Mouse (Mus musculus): Measurements from ENCODE around the gene Prrxl1.

Prrxl1 gene

GRCm38 (mm10) chr14:32628584-32628983 lies 29.4 kb downstream of the Prrxl1 start:
- peak; percentile 87 for DNase-seq

DNA sequence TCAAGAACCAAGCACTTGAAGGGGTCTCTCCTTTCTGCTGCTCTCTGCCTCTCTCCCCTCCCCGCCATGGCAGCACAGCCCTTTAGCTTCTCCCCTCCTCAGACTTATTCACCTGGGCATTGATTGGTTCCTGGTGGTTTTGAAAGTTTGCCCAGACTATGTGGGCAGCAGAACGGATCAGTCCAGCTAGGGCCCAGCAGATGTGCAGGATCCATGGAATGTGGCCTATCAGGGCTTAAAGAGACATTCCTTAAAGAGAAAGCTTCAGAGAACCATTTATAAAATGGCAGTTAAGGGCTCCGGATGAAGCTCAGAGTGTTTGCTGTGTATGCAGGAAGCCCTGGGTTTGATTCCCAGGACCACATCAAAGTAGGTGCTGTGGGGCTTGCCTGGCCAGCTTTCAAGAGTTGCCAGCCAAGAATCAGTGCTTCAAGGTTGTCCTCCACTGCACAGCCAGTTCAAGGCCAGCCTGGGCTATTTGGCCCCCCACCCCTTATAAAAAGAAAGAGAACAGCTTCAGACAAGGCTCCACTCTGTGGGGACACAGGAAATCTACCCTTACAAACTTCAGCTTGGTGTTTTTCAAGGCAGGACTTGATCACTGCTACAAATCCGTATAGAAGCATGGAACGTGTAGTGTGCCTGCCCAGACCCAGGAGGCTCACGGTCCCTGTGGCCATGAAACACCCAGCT lies 33.8 kb downstream of the Prrxl1 start:
- DNase-seq, result peak; percentile 82

DNA sequence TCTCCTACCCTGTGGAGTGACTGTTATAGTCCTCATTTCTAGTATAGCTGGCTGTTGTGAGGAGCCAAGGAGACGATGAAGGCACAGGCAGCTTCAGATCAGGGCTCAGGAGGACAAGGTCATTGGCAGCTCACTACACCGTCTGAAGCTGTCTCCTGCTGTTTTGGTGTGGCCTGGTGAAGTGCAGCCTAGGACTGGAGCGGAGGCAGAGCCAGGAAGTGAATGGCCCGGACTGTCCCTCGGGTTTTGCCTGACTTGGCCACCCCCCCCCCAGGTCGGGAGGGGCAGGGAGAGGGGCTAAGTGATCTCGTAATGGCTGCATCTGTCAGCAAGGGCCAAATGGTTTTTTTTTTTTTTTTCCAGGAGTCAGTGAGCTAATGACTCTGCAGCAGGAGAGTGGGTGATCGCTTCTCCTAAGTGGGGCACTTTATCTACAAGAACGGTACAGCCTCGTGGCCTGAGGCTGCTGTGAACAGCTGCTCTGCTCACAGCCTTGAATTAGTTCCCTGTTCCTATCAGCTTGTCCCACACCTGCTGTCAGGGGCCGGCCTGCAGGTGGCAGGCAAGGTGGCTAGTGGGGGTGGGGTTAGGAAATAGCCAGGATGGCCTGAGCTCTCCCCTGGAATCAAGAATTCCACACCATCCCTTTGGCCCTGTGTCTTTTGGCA lies 34.9 kb downstream of the Prrxl1 start:
- peak; percentile 84 for DNase-seq

- DNase-seq, result peak; percentile 43
Measured at GRCm38 (mm10) chr14:32638485-32638884, 39.3 kb downstream of the Prrxl1 start.

DNA sequence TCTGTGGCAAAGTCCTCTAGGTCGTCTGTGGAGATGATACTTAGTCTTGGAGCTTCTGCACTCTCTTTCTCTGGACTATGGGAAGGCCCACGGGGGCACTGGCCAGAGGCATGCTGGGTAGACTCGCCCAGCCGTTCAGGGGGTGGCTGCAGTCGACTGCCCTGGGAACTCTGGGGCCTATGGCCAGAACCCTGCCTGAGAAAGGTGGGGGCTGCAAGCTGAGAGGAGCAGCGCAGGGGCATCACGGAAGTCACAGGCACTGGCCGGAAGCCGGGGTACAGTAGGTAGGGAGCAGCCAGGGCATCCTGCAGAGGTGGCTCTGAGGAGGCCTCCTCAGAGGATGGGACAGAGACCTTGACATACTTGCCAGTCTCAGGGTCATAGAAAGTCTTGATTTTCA lies 60.6 kb downstream of the Prrxl1 start:
- peak; percentile 79 for DNase-seq

GRCm38 (mm10) chr14:32663099-32663498 lies 63.9 kb downstream of the Prrxl1 start:
- DNase-seq, result peak; percentile 91

DNA sequence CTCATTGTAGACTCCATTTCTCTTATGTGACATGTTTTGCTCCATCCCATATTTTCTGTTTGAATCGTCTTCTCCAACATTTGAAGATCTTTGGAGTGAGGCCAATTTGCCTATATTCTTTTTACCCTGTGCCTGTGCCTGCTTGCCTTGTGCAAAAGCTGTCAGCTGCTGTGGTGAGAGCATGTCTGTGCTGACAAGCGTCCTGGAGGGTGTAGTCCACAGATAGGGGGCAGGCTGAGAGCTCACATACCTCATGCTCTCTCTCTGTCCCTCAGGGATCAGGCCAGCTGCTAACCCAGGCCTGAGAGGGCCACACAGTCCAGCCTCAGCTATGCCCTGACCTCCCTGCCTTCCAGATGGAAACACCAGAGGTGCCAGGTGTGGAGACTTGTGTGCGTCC lies 74.0 kb downstream of the Prrxl1 start:
- DNase-seq, result no peak

- DNase-seq, result no peak
Measured at GRCm38 (mm10) chr14:32678565-32678964, 79.4 kb downstream of the Prrxl1 start.

GRCm38 (mm10) chr14:32681603-32682002 lies 82.4 kb downstream of the Prrxl1 start:
- no peak for DNase-seq

- no peak for DNase-seq
Measured at GRCm38 (mm10) chr14:32682536-32682935, 83.3 kb downstream of the Prrxl1 start.

DNA sequence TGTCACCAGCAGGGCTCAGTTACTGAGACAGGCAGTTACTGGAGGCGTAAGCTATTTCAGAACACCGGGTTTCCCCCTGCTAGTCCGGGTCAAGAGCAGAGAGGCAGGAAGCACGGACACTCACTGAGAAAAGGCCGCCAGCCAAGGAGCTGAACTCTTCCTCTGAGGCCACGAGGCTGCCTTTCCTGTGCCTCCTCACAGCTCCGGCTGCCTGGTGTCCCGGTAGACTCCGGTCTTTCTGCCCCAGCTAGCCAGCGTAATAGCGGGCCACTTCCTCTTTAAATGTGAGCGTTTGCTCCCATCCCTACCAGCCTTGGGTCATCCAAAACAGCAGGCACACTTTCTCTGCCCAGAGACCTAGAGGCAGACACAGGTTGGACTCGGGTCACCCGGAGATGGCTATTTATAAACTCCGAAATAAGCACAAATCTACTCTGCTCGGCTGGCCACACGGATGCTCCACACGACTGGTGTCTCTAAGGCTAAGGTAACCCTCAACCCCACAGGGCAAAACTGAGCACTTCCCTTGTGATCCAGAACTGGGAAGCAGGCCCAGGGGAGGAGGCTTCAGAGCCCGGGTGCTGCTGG lies 84.1 kb downstream of the Prrxl1 start:
- DNase-seq, result peak; percentile 97

DNA sequence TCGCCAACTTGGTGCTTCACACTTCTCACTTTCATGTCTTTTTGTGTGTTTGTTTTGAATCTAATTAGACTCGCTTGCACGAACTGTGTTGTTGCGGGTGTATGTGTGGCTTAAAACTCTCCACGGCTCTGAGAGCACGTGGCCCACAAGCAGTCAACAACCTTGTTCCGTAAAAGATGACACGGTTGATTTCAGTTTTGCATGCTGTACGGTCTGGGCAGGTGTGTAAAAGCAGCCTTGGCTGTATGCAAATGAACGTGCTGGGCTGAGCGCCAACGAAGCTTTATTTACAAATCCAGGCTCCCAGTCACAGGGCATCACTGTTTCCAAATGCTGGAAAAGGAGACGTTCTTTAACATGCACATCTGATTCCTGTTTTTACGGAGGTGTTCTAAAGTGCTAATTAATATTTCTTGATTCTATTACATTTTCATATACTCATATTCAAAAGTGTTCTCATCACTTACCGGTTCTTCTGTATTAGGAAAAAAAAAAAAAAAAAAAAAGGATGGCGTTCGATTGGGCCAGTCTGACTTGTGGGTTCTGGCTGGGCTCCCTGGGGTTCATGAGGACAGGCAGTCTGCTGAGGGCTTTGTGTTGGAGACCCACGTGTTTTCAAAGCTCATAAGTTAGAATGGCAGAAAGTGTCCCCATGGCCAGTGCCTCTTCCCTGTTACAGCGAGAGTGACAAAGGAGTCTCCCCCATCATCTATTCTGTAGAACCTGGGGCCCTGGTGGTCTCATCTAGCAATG lies 85.0 kb downstream of the Prrxl1 start:
- peak; percentile 92 for DNase-seq

GRCm38 (mm10) chr14:32684735-32685105 lies 85.5 kb downstream of the Prrxl1 start:
- no peak for DNase-seq

DNA sequence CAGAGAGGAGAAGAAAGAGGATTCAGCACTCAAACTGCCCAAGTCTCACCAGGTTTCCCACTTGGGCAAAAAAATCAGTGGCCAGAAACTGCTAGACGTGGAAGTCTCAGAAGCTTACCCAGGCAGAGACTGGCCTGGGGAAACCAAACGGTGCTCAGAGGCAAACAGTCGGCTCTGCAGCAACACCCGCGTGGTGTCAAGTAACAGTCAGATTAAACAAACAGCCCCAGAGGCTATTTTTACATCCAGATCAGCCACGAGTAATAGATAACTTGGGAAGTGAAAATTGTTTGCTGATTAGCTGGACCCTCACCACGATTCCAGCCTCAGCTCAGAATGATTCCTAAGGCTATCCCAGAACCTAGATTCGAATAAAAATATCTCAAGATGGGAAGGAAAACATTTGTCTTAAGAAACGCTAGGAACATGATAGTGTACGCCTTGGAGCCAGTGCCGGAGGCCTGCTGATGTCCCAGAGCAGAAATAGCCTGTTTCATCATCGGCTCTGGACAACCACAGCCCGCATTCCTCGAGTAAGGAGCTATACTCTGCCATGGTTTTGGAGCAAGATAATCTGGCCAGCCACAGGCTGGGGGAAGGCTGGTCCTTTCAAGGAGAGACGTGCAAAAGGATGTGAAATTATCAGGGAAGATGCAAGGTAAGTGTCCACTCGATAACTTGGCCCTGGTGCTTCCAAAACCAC lies 86.1 kb downstream of the Prrxl1 start, which contains the start of gene 3425401B19Rik:
Gene 3425401B19Rik (minus strand): TSS at position 170 of the 703 bp plus-strand sequence.
- peak; percentile 95 for DNase-seq

DNA sequence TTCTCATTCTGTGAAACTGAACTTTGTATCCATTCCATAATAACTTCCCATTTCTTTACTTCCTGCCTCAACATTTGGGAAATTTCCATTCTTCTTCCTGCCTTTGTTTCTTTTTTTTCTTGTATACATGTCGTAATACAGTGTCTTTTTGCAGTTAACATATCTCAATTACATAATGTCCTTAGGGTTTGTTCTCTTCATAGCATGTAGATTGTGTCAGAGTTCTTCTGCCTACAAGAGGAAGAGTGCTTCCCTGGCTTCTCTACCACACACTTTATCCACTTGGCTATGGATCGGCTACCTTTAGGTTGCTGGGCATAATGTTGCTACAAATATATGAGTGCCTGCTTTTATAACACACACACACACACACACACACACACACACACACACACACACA lies 96.7 kb downstream of the Prrxl1 start:
- no peak for DNase-seq

DNA sequence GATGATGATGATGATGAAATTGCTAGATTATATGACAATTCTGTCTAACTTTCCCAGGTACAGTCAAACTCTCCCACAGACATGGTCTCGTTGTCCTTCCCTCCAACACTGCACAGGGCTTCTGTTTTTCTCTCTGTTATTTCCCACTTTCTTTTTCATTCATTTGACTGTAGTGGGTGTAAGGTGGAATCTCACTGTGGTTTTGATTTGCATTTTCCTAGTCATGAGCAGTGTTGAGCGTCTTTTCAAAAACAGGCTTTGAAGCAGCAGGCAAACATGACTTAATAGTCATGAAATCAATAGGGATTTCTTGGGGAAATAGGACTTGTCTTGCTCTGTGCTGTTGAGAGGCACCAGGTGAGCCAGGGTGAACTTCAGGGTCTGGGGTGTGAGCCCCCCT lies 97.1 kb downstream of the Prrxl1 start:
- no peak for DNase-seq

DNA sequence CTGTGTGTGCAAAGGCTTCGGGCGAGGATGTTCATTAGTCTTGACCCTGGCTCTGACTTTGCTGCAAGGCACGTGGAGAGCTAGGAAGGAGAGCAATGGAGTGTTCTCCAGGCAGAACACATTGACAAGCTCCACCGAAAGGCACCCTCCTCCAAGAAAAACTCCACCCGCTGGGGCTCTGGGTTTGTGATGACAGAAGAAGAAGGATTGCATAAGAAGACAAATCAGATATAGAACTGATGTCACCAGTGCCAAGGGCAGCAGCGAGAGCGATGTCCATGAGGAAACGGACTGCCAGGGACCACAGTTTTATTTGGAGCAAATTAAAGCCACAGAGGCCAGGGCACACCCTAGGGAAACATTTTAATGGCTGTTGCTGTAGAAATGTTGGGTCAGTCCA lies 98.6 kb downstream of the Prrxl1 start:
- DNase-seq, result peak; percentile 94

DNA sequence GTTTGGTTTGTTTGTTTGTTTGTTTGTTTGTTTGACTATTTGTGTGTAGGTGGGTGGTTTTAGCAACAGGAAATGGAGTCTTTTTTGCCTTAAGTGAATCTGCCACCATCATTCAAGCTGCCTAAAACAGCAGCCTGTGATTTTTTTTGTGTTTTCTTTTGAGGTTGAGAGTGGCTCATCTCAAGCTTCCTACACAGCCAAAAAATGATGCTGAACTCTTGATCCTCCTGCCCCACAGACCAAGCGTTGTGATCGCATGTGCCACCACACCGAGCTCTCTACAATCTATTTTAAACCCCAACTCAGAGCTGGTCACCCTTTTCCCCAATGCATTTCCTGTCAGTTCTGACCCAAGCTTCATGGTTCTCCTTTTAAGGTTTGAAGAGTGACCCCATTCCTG lies 99.3 kb downstream of the Prrxl1 start:
- DNase-seq, result peak; percentile 75
